Mouse (Mus musculus) natural killer cell, adult 2 months (primary cell): ENCODE data around the gene Adgre4.
A peak's percentile ranks its signal among the peaks of the same experiment; 100 is the strongest.
"Not testable (repeated sequence)": the region's sequence is repeated elsewhere in the genome, so short reads cannot be mapped to it uniquely, and the experiment has no call there.

Source experiments
- DNase-seq, 2 experiments: peaks; one replicate each; pipeline ENCODE4 v3.0.0; 2022; ENCODE audit warnings: low spot score in 2 of 2

Gene Adgre4

GRCm38 (mm10) chr17:55749786-55750185, at the start of gene Adgre4:
Gene Adgre4, plus strand, starts transcription at chr17:55749984.
- no peak for DNase-seq

- peak; percentile 59 to 78 for DNase-seq
Measured at GRCm38 (mm10) chr17:55702161-55702820, 47.5 kb upstream of the Adgre4 start.

GRCm38 (mm10) chr17:55702865-55703264, 46.9 kb upstream of the Adgre4 start:
- no peak for DNase-seq

- peak; percentile 84 to 88 for DNase-seq
Measured at GRCm38 (mm10) chr17:55711984-55712811, 37.6 kb upstream of the Adgre4 start, which contains the start of gene Pot1b. Gene Pot1b, minus strand, starts transcription at chr17:55712628.

- DNase-seq = no peak
Measured at GRCm38 (mm10) chr17:55721270-55721669, 28.5 kb upstream of the Adgre4 start.

- no peak for DNase-seq
Measured at GRCm38 (mm10) chr17:55722250-55722649, 27.5 kb upstream of the Adgre4 start.

- no peak for DNase-seq
Measured at GRCm38 (mm10) chr17:55726193-55726592, 23.6 kb upstream of the Adgre4 start.

GRCm38 (mm10) chr17:55736675-55737074, 13.1 kb upstream of the Adgre4 start:
- no peak for DNase-seq

- no peak for DNase-seq
Measured at GRCm38 (mm10) chr17:55751170-55751569, 1.4 kb downstream of the Adgre4 start.

GRCm38 (mm10) chr17:55813642-55814041, 63.9 kb downstream of the Adgre4 start:
- DNase-seq = no peak

GRCm38 (mm10) chr17:55816853-55817252, 67.1 kb downstream of the Adgre4 start:
- DNase-seq = no peak

- no peak for DNase-seq
Measured at GRCm38 (mm10) chr17:55821566-55821965, 71.8 kb downstream of the Adgre4 start.

- no peak for DNase-seq
Measured at GRCm38 (mm10) chr17:55843067-55843466, 93.3 kb downstream of the Adgre4 start.

- no peak for DNase-seq
Measured at GRCm38 (mm10) chr17:55877184-55877583, 127.4 kb downstream of the Adgre4 start.

- DNase-seq = not testable (repeated sequence)
Measured at GRCm38 (mm10) chr17:55878282-55878635, 128.5 kb downstream of the Adgre4 start.

GRCm38 (mm10) chr17:55878636-55879369, 129.0 kb downstream of the Adgre4 start, which contains the start of gene Zfp119a:
Gene Zfp119a, minus strand, starts transcription at chr17:55878930.
- DNase-seq = peak; percentile 59 to 71

GRCm38 (mm10) chr17:55883631-55884030, 133.8 kb downstream of the Adgre4 start:
- no peak for DNase-seq

GRCm38 (mm10) chr17:55884912-55885311, 135.1 kb downstream of the Adgre4 start:
- no peak for DNase-seq

- DNase-seq = not testable (repeated sequence)
Measured at GRCm38 (mm10) chr17:55892406-55892955, 142.7 kb downstream of the Adgre4 start.

GRCm38 (mm10) chr17:55903087-55903486, 153.3 kb downstream of the Adgre4 start:
- no peak for DNase-seq
